In the genomic region with DNA sequence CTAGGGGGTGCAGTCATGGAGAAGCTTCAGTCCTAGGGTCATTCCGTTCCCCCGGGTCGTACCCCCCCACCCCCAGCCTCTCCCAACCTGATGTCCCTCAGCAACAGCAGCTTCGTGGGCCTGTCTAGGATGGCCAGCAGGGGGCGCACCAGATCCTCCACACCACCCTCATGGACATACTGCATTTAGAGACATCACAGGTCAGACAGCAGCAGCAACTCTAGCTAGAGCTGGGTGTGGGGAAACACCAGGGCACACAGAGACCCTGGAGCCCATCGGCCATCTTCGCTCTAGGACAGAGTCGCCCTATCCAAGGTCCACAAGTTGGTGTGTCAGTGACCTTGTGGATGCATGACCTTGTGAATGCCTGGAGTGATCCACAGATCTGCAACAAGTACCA, we compare ENCODE assay signal across 9 mouse cellular contexts. TPM values are rescaled to one million over a fixed set of nuclear protein-coding genes. Genes with fewer than 3 reads are reported as not detected.
A peak's percentile ranks its signal among the peaks of the same experiment; 100 is the strongest.
DNase-seq lines count a peak whose midpoint lies in the region; ATAC-seq and TF ChIP-seq lines count a peak whose summit lies in the region.
"Had no signal": no experiment of that assay in that cellular context is flagged by ENCODE, and none has a peak within 500 bp of the region (broad histone marks: within the 10 kb centered on the region; RNA-seq: fewer than 3 reads in every experiment).

No protein-coding gene starts in this region.

- intact Hi-C loops in gastrocnemius, adult 2 months (cut with DNase I) = no loop called here

- H3K27me3 ChIP-seq in hindbrain, embryonic 15.5 days = no peaks in the 10 kb centered on the region
- H3K27me3 ChIP-seq in hindbrain, embryonic 13.5 days = no peaks in the 10 kb centered on the region
- peaks cover 50% of the 10 kb centered on the region for H3K27me3 ChIP-seq in CH12.LX (replicated peaks)
- peaks cover 10% of the 10 kb centered on the region for H3K27me3 ChIP-seq in megakaryocyte, embryonic 14.5 days (replicated peaks)
- H3K27me3 ChIP-seq: liver, embryonic 15.5 days had no signal

- no peak overlapping the region for H3K27ac ChIP-seq in hindbrain, embryonic 15.5 days (replicated peaks)
- no peak overlapping the region for H3K27ac ChIP-seq in hindbrain, embryonic 13.5 days
- no peak overlapping the region for H3K27ac ChIP-seq in CH12.LX (ENCODE audit: insufficient read depth, low read depth)
- peak overlapping the region; percentile 86 for H3K27ac ChIP-seq in gastrocnemius, adult 2 months
- H3K27ac ChIP-seq: liver, embryonic 15.5 days had no signal

- no peak overlapping the region for H3K9ac ChIP-seq in hindbrain, embryonic 15.5 days
- H3K9ac ChIP-seq in hindbrain, embryonic 13.5 days = no peak overlapping the region
- H3K9ac ChIP-seq in CH12.LX (ENCODE audit: insufficient read depth, low read depth) = peak overlapping the region; percentile 25; the same call in 1 of the 2 replicates
- H3K9ac ChIP-seq: liver, embryonic 15.5 days had no signal

- H3K36me3 ChIP-seq in hindbrain, embryonic 15.5 days = peaks cover 25% of the 10 kb centered on the region
- H3K36me3 ChIP-seq in hindbrain, embryonic 13.5 days = peaks cover 33% of the 10 kb centered on the region
- peaks cover 0 to 15% of the 10 kb centered on the region in 2 experiments for H3K36me3 ChIP-seq in CH12.LX (replicated peaks in 1 of 2; ENCODE audit: control insufficient read depth in 1 of 2, insufficient read depth in 1 of 2, low read length in 1 of 2)
- H3K36me3 ChIP-seq in megakaryocyte, embryonic 14.5 days (replicated peaks; ENCODE audit: low read length) = peaks cover 32% of the 10 kb centered on the region

- peak; percentile 17; the same call in 1 of the 2 replicates for ATAC-seq in hindbrain, embryonic 15.5 days (ENCODE audit: low FRiP score, low read depth)
- ATAC-seq in hindbrain, embryonic 13.5 days (ENCODE audit: low FRiP score) = no peak

- TF ChIP-seq POLR2A in CH12.LX (IDR thresholded peaks at IDR 0.05; ENCODE audit: low read depth, low read length) = no peak

- dilution Hi-C loops in CH12.LX (cut with MboI; ENCODE audit: extremely low pct_ligation_motif_present, extremely low pct_unique_long_range_greater_than_20kb, low sequenced_read_pairs) = no loop called here

- TF ChIP-seq RAD21 in CH12.LX (IDR thresholded peaks at IDR 0.05; ENCODE audit: low read depth, low read length) = peak; percentile 20

- H3K4me3 ChIP-seq in hindbrain, embryonic 15.5 days = no peak overlapping the region
- no peak overlapping the region for H3K4me3 ChIP-seq in hindbrain, embryonic 13.5 days
- peak overlapping the region; percentile 17 to 49 (median 48) for H3K4me3 ChIP-seq in CH12.LX (replicated peaks in 1 of 3; ENCODE audit: low read depth in 2 of 3, low read length in 2 of 3, poor library complexity in 1 of 3)
- H3K4me3 ChIP-seq in gastrocnemius, adult 2 months = no peak overlapping the region
- peak overlapping the region; percentile 91 for H3K4me3 ChIP-seq in megakaryocyte, embryonic 14.5 days (replicated peaks)

- 37% methylated on average over 8 of the region's 8 CpGs for WGBS in hindbrain, embryonic 15.5 days
- 45% methylated on average over 8 of the region's 8 CpGs for WGBS in hindbrain, embryonic 13.5 days

- in situ Hi-C loops in CH12.LX (cut with MboI; ENCODE audit: low pct_ligation_motif_present, low pct_unique_long_range_greater_than_20kb, low sequenced_read_pairs) = loop anchor here (25.0 kb wide), 1 partner anchor 443 kb away; no protein-coding TSS in a partner anchor

- peaks cover 26% of the 10 kb centered on the region; the same call in 1 of the 2 replicates for H3K4me1 ChIP-seq in hindbrain, embryonic 15.5 days (replicated peaks)
- H3K4me1 ChIP-seq in hindbrain, embryonic 13.5 days (replicated peaks) = peaks cover 44% of the 10 kb centered on the region
- peaks cover 8 to 17% of the 10 kb centered on the region in 2 experiments for H3K4me1 ChIP-seq in CH12.LX (ENCODE audit: control insufficient read depth in 1 of 2, insufficient read depth in 2 of 2)
- peaks cover 36% of the 10 kb centered on the region for H3K4me1 ChIP-seq in megakaryocyte, embryonic 14.5 days

- no peaks in the 10 kb centered on the region for H3K79me2 ChIP-seq in CH12.LX (replicated peaks; ENCODE audit: control insufficient read depth, extremely low read depth, insufficient read depth, poor library complexity, severe bottlenecking)

- peak; percentile 78 for DNase-seq in CH12.LX (ENCODE audit: extremely low read depth)
- DNase-seq in cerebellum, adult 11-12 months = peak; percentile 78
- DNase-seq in gastrocnemius, adult 2 months = peak; percentile 84
- peak; percentile 83 for DNase-seq in kidney, postnatal 10 days
- DNase-seq in thymus, postnatal 0 days (ENCODE audit: low spot score) = peak; percentile 60

- no peaks in the 10 kb centered on the region for H3K9me3 ChIP-seq in hindbrain, embryonic 15.5 days
- H3K9me3 ChIP-seq in hindbrain, embryonic 13.5 days = no peaks in the 10 kb centered on the region
- H3K9me3 ChIP-seq in CH12.LX (replicated peaks; ENCODE audit: low read length) = no peaks in the 10 kb centered on the region
- no peaks in the 10 kb centered on the region for H3K9me3 ChIP-seq in megakaryocyte, embryonic 14.5 days
- H3K9me3 ChIP-seq: liver, embryonic 15.5 days had no signal

- TF ChIP-seq EP300 in CH12.LX (IDR thresholded peaks at IDR 0.05; ENCODE audit: low read length) = no peak

- H3K4me2 ChIP-seq in hindbrain, embryonic 15.5 days = no peak overlapping the region
- H3K4me2 ChIP-seq in hindbrain, embryonic 13.5 days = no peak overlapping the region
- peak overlapping the region; percentile 92; the same call in 1 of the 2 replicates for H3K4me2 ChIP-seq in CH12.LX (ENCODE audit: insufficient read depth, low read depth, poor library complexity, severe bottlenecking)

- TF ChIP-seq CTCF in CH12.LX (conservative IDR thresholded peaks at IDR 0.05 in 1 of 2, IDR thresholded peaks at IDR 0.05 in 1 of 2; ENCODE audit: low read depth in 2 of 2, low read length in 2 of 2) = peak; percentile 59 to 82
- TF ChIP-seq CTCF in gastrocnemius, adult 2 months (IDR thresholded peaks at IDR 0.05) = peak; percentile 76

TF ChIP-seq in CH12.LX, 34 proteins besides CTCF, POLR2A, EP300 and RAD21 (continues in another document):
- TF ChIP-seq MXI1 (IDR thresholded peaks at IDR 0.05; ENCODE audit: low read depth, low read length) = peak; percentile 45; the same call in 1 of the 2 replicates
- TF ChIP-seq IRF4 (IDR thresholded peaks at IDR 0.05; ENCODE audit: low read depth, low read length) = 0 out of 2 replicates have a peak, but pooled peaks have one; percentile 14

RNA-seq across cellular contexts. Expression of gene Pdzd7, which starts 15.4 kb away (rescaled TPM):
- polyA plus RNA-seq in hindbrain, embryonic 15.5 days (2015; fragmentation: Nextera tagmentation; extraction: Ambion mirVana) = 2.6 and 3.2 TPM in 2 replicates
- polyA plus RNA-seq in hindbrain, embryonic 13.5 days (2015; fragmentation: Nextera tagmentation; extraction: Ambion mirVana) = 1.4 and 1.5 TPM in 2 replicates
- total RNA-seq in CH12.LX (2012; rRNA removed) (0.04 and 0.17 TPM in 2 replicates), CH12.LX (2014; rRNA removed) (0.12 and 0.20 TPM in 2 replicates)
- 0.15 TPM in 1 of 2 replicates, not detected in the other for polyA plus RNA-seq in CH12.LX (2012; ENCODE audit: insufficient read length, low read depth)
- 1 to 10 TPM; 5.9 to 6.8 TPM for total RNA-seq in gastrocnemius, adult 2 months (2021)
- 0.02 TPM in 1 of 2 replicates, not detected in the other for polyA plus RNA-seq in megakaryocyte, embryonic 14.5 days (2012; ENCODE audit: insufficient read depth, low replicate concordance)
- 0.05 and 0.08 TPM in 2 replicates for polyA plus RNA-seq in thymus, postnatal 0 days (2015; fragmentation: Nextera tagmentation; extraction: Ambion mirVana)
- polyA plus RNA-seq: liver, embryonic 15.5 days had no signal

RNA-seq across cellular contexts. Expression of gene Lzts2, which starts 15.9 kb away (rescaled TPM):
- polyA plus RNA-seq in hindbrain, embryonic 15.5 days (2015; fragmentation: Nextera tagmentation; extraction: Ambion mirVana) = 25.4 and 28.7 TPM in 2 replicates
- polyA plus RNA-seq in hindbrain, embryonic 13.5 days (2015; fragmentation: Nextera tagmentation; extraction: Ambion mirVana) = 23.4 and 24.1 TPM in 2 replicates
- 17.5 and 22.1 TPM in 2 replicates for total RNA-seq in CH12.LX (2012; rRNA removed)
- total RNA-seq in CH12.LX (2014; rRNA removed) = 0.68 and 0.73 TPM in 2 replicates
- 2.2 and 3.1 TPM in 2 replicates for polyA plus RNA-seq in CH12.LX (2012; ENCODE audit: insufficient read length, low read depth)
- 10 to 100 TPM; 21.0 to 29.3 TPM for total RNA-seq in gastrocnemius, adult 2 months (2021)
- 59.9 and 91.6 TPM in 2 replicates for polyA plus RNA-seq in megakaryocyte, embryonic 14.5 days (2012; ENCODE audit: insufficient read depth, low replicate concordance)
- 12.5 and 13.2 TPM in 2 replicates for polyA plus RNA-seq in thymus, postnatal 0 days (2015; fragmentation: Nextera tagmentation; extraction: Ambion mirVana)

RNA-seq across cellular contexts. Expression of gene Sfxn3, which starts 17.2 kb away (rescaled TPM):
- polyA plus RNA-seq in hindbrain, embryonic 15.5 days (2015; fragmentation: Nextera tagmentation; extraction: Ambion mirVana) = 74.7 and 90.5 TPM in 2 replicates
- 63.1 and 65.4 TPM in 2 replicates for polyA plus RNA-seq in hindbrain, embryonic 13.5 days (2015; fragmentation: Nextera tagmentation; extraction: Ambion mirVana)
- 2.4 and 3.6 TPM in 2 replicates for total RNA-seq in CH12.LX (2012; rRNA removed)
- 0.95 and 1.4 TPM in 2 replicates for total RNA-seq in CH12.LX (2014; rRNA removed)
- 3.1 and 4.2 TPM in 2 replicates for polyA plus RNA-seq in CH12.LX (2012; ENCODE audit: insufficient read length, low read depth)
- total RNA-seq in gastrocnemius, adult 2 months (2021) = 10 to 100 TPM; 17.1 to 25.1 TPM
- 4.4 TPM in 2 replicates for polyA plus RNA-seq in megakaryocyte, embryonic 14.5 days (2012; ENCODE audit: insufficient read depth, low replicate concordance)
- 17.4 and 17.9 TPM in 2 replicates for polyA plus RNA-seq in thymus, postnatal 0 days (2015; fragmentation: Nextera tagmentation; extraction: Ambion mirVana)

RNA-seq across cellular contexts. Expression of gene Mrpl43, which starts 23.9 kb away (rescaled TPM):
- 88.6 and 94.7 TPM in 2 replicates for polyA plus RNA-seq in hindbrain, embryonic 15.5 days (2015; fragmentation: Nextera tagmentation; extraction: Ambion mirVana)
- 91.6 and 93.6 TPM in 2 replicates for polyA plus RNA-seq in hindbrain, embryonic 13.5 days (2015; fragmentation: Nextera tagmentation; extraction: Ambion mirVana)
- 72.7 and 76.6 TPM in 2 replicates for total RNA-seq in CH12.LX (2012; rRNA removed)
- 63.5 and 72.7 TPM in 2 replicates for total RNA-seq in CH12.LX (2014; rRNA removed)
- 75.1 and 77.9 TPM in 2 replicates for polyA plus RNA-seq in CH12.LX (2012; ENCODE audit: insufficient read length, low read depth)
- total RNA-seq in gastrocnemius, adult 2 months (2021) = 10 to 100 TPM; 31.0 to 42.5 TPM
- 76.4 and 192 TPM in 2 replicates for polyA plus RNA-seq in megakaryocyte, embryonic 14.5 days (2012; ENCODE audit: insufficient read depth, low replicate concordance)
- 89.1 and 102 TPM in 2 replicates for polyA plus RNA-seq in thymus, postnatal 0 days (2015; fragmentation: Nextera tagmentation; extraction: Ambion mirVana)

RNA-seq across cellular contexts. Expression of gene Twnk, which starts 24.6 kb away (rescaled TPM):
- polyA plus RNA-seq in hindbrain, embryonic 15.5 days (2015; fragmentation: Nextera tagmentation; extraction: Ambion mirVana) = 14.1 and 14.8 TPM in 2 replicates
- 16.0 and 17.0 TPM in 2 replicates for polyA plus RNA-seq in hindbrain, embryonic 13.5 days (2015; fragmentation: Nextera tagmentation; extraction: Ambion mirVana)
- 18.9 and 21.9 TPM in 2 replicates for total RNA-seq in CH12.LX (2012; rRNA removed)
- total RNA-seq in CH12.LX (2014; rRNA removed) = 12.4 and 14.0 TPM in 2 replicates
- polyA plus RNA-seq in CH12.LX (2012; ENCODE audit: insufficient read length, low read depth) = 30.1 and 32.4 TPM in 2 replicates
- total RNA-seq in gastrocnemius, adult 2 months (2021) = 10 to 100 TPM; 18.0 to 25.4 TPM
- 2.0 and 7.3 TPM in 2 replicates for polyA plus RNA-seq in megakaryocyte, embryonic 14.5 days (2012; ENCODE audit: insufficient read depth, low replicate concordance)
- 13.4 and 15.5 TPM in 2 replicates for polyA plus RNA-seq in thymus, postnatal 0 days (2015; fragmentation: Nextera tagmentation; extraction: Ambion mirVana)

Comparison
In these comparisons a context has a peak if more than half of its experiments do, and no peak if none do; other contexts are left out.
1. H3K4me3 ChIP-seq: peak in CH12.LX (3 of 3) and megakaryocyte, embryonic 14.5 days (single experiment); none in hindbrain, embryonic 15.5 days (single experiment), hindbrain, embryonic 13.5 days (single experiment) and gastrocnemius, adult 2 months (single experiment).
2. Peak in every context shown above with its lines, with median percentiles within 50 percentile points of each other: DNase-seq.